Mouse (Mus musculus): ENCODE measurements around the gene Cd80. TPM values are rescaled to one million over a fixed set of nuclear protein-coding genes. Genes with fewer than 3 reads are reported as not detected.
A peak's percentile ranks its signal among the peaks of the same experiment; 100 is the strongest.
"Not testable (repeated sequence)": the region's sequence is repeated elsewhere in the genome, so short reads cannot be mapped to it uniquely, and the experiment has no call there.

Gene Cd80
- polyA plus RNA-seq, 1 experiment from 2014 or later, result 0.30 TPM

- ATAC-seq (ENCODE audit: insufficient read depth) (no peak), DNase-seq (no peak)
- Histone ChIP-seq H3K9me3 (ENCODE audit: low read depth, low read length) (no peaks in the 10 kb centered on the region), H3K4me2 (no peak overlapping the region), H3K4me3 (ENCODE audit: low read depth, low read length) (no peak overlapping the region), H3K36me3 (ENCODE audit: insufficient read depth) (no peaks in the 10 kb centered on the region), H3K27me3 (ENCODE audit: insufficient read depth, low read length) (no peaks in the 10 kb centered on the region), H3K9ac (no peak overlapping the region), H3K27ac (ENCODE audit: low read depth) (no peak overlapping the region), H3K4me1 (ENCODE audit: insufficient read depth) (no peaks in the 10 kb centered on the region; the same call in 1 of the 2 replicates)
- 85% methylated on average over 5 of the region's 5 CpGs for WGBS
- TF ChIP-seq CTCF (IDR thresholded peaks at IDR 0.05; ENCODE audit: low read depth), result no peak
Observed at GRCm38 (mm10) chr16:38472507-38472873, 17.1 kb downstream of the Cd80 start.

GRCm38 (mm10) chr16:38473661-38474060, 18.3 kb downstream of the Cd80 start:
- Histone ChIP-seq H3K36me3 (ENCODE audit: insufficient read depth) (no peaks in the 10 kb centered on the region), H3K9me3 (ENCODE audit: low read depth, low read length) (no peaks in the 10 kb centered on the region), H3K4me3 (ENCODE audit: low read depth, low read length) (no peak overlapping the region), H3K27ac (ENCODE audit: low read depth) (no peak overlapping the region), H3K27me3 (ENCODE audit: insufficient read depth, low read length) (no peaks in the 10 kb centered on the region), H3K4me1 (ENCODE audit: insufficient read depth) (no peaks in the 10 kb centered on the region; the same call in 1 of the 2 replicates), H3K4me2 (no peak overlapping the region), H3K9ac (no peak overlapping the region)
- TF ChIP-seq CTCF (IDR thresholded peaks at IDR 0.05; ENCODE audit: low read depth), result no peak
- DNase-seq (no peak), ATAC-seq (ENCODE audit: insufficient read depth) (no peak)
- WGBS, result 75% methylated on average over 5 of the region's 5 CpGs

GRCm38 (mm10) chr16:38474677-38475286, 19.4 kb downstream of the Cd80 start:
- Histone ChIP-seq H3K9me3 (ENCODE audit: low read depth, low read length) (no peaks in the 10 kb centered on the region), H3K4me1 (ENCODE audit: insufficient read depth) (no peaks in the 10 kb centered on the region; the same call in 1 of the 2 replicates), H3K27ac (ENCODE audit: low read depth) (no peak overlapping the region), H3K4me3 (ENCODE audit: low read depth, low read length) (no peak overlapping the region), H3K27me3 (ENCODE audit: insufficient read depth, low read length) (no peaks in the 10 kb centered on the region), H3K4me2 (no peak overlapping the region), H3K36me3 (ENCODE audit: insufficient read depth) (no peaks in the 10 kb centered on the region), H3K9ac (no peak overlapping the region)
- WGBS, result 82% methylated on average over 9 of the region's 9 CpGs
- TF ChIP-seq CTCF (IDR thresholded peaks at IDR 0.05; ENCODE audit: low read depth), result no peak
- DNase-seq, result no peak
- no peak for ATAC-seq (ENCODE audit: insufficient read depth)

GRCm38 (mm10) chr16:38475681-38476311, 20.4 kb downstream of the Cd80 start:
- DNase-seq (peak; percentile 13), ATAC-seq (ENCODE audit: insufficient read depth) (peak; percentile 43; the same call in 1 of the 2 replicates)
- Histone ChIP-seq H3K9me3 (ENCODE audit: low read depth, low read length) (no peaks in the 10 kb centered on the region), H3K27me3 (ENCODE audit: insufficient read depth, low read length) (no peaks in the 10 kb centered on the region), H3K36me3 (ENCODE audit: insufficient read depth) (no peaks in the 10 kb centered on the region), H3K4me2 (peak overlapping the region; percentile 63), H3K4me3 (ENCODE audit: low read depth, low read length) (peak overlapping the region; percentile 28; the same call in 1 of the 2 replicates), H3K4me1 (ENCODE audit: insufficient read depth) (no peaks in the 10 kb centered on the region; the same call in 1 of the 2 replicates), H3K9ac (no peak overlapping the region), H3K27ac (ENCODE audit: low read depth) (0 out of 2 replicates have a peak overlapping the region, but pooled peaks have one; percentile 1)
- WGBS, result 36% methylated on average over 4 of the region's 4 CpGs
- TF ChIP-seq CTCF (IDR thresholded peaks at IDR 0.05; ENCODE audit: low read depth), result no peak

- 9% methylated on average over 34 of the region's 34 CpGs for WGBS
- ATAC-seq (ENCODE audit: insufficient read depth), result peak; percentile 63
Observed at GRCm38 (mm10) chr16:38476312-38477240, 21.2 kb downstream of the Cd80 start.

GRCm38 (mm10) chr16:38477241-38477608, 21.9 kb downstream of the Cd80 start:
- peak; percentile 30; the same call in 1 of the 2 replicates for ATAC-seq (ENCODE audit: insufficient read depth)
- H3K4me1 ChIP-seq (ENCODE audit: insufficient read depth); DNase-seq; H3K27me3 ChIP-seq (ENCODE audit: insufficient read depth, low read length); H3K36me3 ChIP-seq (ENCODE audit: insufficient read depth); H3K9me3 ChIP-seq (ENCODE audit: low read depth, low read length): not testable (repeated sequence)
- Histone ChIP-seq H3K4me2 (peak overlapping the region; percentile 63), H3K27ac (ENCODE audit: low read depth) (0 out of 2 replicates have a peak overlapping the region, but pooled peaks have one; percentile 21), H3K4me3 (ENCODE audit: low read depth, low read length) (peak overlapping the region; percentile 28), H3K9ac (peak overlapping the region; percentile 41)
- 24% methylated on average over 14 of the region's 14 CpGs for WGBS

More at GRCm38 (mm10) chr16:38476312-38477240, 21.2 kb downstream of the Cd80 start:
- Histone ChIP-seq H3K36me3 (ENCODE audit: insufficient read depth) (no peaks in the 10 kb centered on the region), H3K27ac (ENCODE audit: low read depth) (peak overlapping the region; percentile 21; the same call in 1 of the 2 replicates), H3K4me2 (peak overlapping the region; percentile 63), H3K9me3 (ENCODE audit: low read depth, low read length) (no peaks in the 10 kb centered on the region), H3K9ac (peak overlapping the region; percentile 41), H3K4me3 (ENCODE audit: low read depth, low read length) (peak overlapping the region; percentile 28), H3K4me1 (ENCODE audit: insufficient read depth) (no peaks in the 10 kb centered on the region; the same call in 1 of the 2 replicates), H3K27me3 (ENCODE audit: insufficient read depth, low read length) (no peaks in the 10 kb centered on the region)
- DNase-seq, result peak; percentile 70
- TF ChIP-seq CTCF (IDR thresholded peaks at IDR 0.05; ENCODE audit: low read depth), result no peak
